Mouse (Mus musculus): ENCODE data around the gene Fthl17c.
"Not testable (repeated sequence)": the region's sequence is repeated elsewhere in the genome, so short reads cannot be mapped to it uniquely, and the experiment has no call there.

The Fthl17c gene

GRCm38 (mm10) chrX:8976459-8976858 lies at the start of gene Fthl17c:
Gene Fthl17c (minus strand): TSS chrX:8976559.
- not testable (repeated sequence) for DNase-seq (ENCODE audit: low spot score in 2 of 2)

DNA sequence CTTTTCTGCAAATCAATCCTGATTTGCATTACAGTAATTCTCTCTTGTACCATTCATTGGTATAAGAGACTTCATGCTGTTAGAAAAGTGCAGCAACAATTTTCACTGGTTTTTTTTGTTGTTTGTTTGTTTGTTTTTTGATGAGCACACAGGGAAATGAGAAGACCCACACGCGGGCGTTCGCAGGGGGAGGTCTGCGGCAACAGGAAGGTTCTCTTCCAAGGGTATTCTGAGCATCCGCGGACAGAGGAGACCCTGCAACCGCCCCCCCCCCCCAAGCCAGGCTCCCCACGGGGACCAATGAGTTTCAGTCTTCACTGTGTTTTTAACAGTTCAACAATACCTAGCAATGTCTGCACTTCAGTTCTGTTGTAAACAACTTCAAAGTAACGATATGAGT lies 43.1 kb upstream of the Fthl17c start:
- DNase-seq (ENCODE audit: low spot score in 2 of 2), result no peak

DNA sequence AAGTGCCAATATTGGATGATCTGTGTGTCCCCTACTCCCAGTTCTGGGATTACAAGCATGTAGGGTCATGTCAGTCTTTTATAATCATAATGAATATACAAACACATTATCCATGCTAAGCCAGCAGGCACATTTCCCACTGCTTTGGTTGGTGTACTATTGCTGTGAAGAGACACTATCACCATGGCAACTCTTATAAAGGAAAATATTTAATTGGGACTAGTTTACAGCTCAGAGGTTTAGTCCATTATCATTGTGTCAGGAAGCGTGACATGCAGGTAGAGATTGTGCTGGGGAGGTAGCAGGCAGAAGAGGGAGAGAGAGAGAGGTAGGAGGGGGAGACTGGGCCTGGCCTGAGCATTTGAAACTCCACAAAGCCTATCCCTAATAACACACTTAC lies 39.7 kb upstream of the Fthl17c start:
- DNase-seq (ENCODE audit: low spot score in 2 of 2), result peak in 1 of 2 experiments; percentile 16

DNA sequence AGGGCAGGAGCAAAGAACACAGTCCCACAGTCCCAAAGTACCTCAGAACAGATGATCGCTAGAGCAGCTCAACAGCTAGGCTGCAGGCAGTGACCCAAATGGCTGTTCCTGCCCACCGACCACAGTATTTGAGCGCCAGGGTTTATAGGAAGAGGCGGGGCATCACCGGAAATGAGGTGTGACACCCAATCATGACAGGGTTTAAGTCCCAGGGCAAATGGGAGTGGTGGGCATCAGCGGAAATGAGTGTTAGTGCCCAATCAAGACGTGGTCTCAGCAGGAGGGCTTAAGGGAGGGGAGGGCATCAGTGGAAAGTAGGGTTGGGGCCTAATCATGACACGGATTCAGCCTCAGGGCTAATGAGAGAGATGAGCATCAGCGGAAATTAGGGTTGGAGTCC lies 10.3 kb upstream of the Fthl17c start, which contains the start of gene Fthl17d:
TSS of gene Fthl17d (minus strand) at position 101 of the 400 bp plus-strand sequence.
- not testable (repeated sequence) for DNase-seq (ENCODE audit: low spot score in 2 of 2)

GRCm38 (mm10) chrX:8964618-8965017 lies 11.7 kb downstream of the Fthl17c start:
- DNase-seq (ENCODE audit: low spot score in 2 of 2), result peak in 1 of 2 experiments; percentile 18

GRCm38 (mm10) chrX:8962875-8963274 lies 13.5 kb downstream of the Fthl17c start, which contains the start of gene Fthl17b:
Gene Fthl17b (minus strand): TSS chrX:8962975.
- DNase-seq (ENCODE audit: low spot score in 2 of 2), result not testable (repeated sequence)

- DNase-seq (ENCODE audit: low spot score in 2 of 2), result peak; percentile 85 to 90
Observed at GRCm38 (mm10) chrX:8948130-8948805, 28.1 kb downstream of the Fthl17c start.

DNA sequence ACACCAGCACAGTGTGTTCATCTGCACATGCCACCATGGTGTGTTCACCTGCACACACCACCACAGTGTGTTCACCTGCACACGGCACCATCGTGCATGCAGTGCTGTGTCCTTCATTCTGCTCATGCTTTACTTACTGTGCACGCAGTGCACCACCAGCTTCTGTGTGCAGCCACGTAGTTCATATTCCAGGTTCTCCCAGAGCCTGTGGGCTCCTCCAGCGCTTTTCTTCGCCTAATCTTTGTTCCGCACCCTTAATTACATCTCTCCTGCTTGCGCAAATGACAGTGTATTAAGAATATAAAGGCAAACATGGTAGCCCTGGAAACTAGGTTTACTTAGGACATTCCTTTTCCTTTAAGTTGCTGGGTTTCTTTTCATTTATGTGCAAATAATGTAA lies 32.3 kb downstream of the Fthl17c start:
- DNase-seq (ENCODE audit: low spot score in 2 of 2), result no peak

GRCm38 (mm10) chrX:8927308-8927707 lies 49.1 kb downstream of the Fthl17c start:
- no peak for DNase-seq (ENCODE audit: low spot score in 2 of 2)

Measured in right cerebral cortex, postnatal 10 days (tissue).